Mouse (Mus musculus): ENCODE measurements around the gene Ptprn2.

The Ptprn2 gene

GRCm38 (mm10) chr12:116590076-116590475 lies 104.6 kb downstream of the Ptprn2 start:
- DNase-seq (ENCODE audit: low spot score in 2 of 2) = no peak

GRCm38 (mm10) chr12:116594457-116594856 lies 108.9 kb downstream of the Ptprn2 start:
- DNase-seq (ENCODE audit: low spot score in 2 of 2) = no peak

DNA sequence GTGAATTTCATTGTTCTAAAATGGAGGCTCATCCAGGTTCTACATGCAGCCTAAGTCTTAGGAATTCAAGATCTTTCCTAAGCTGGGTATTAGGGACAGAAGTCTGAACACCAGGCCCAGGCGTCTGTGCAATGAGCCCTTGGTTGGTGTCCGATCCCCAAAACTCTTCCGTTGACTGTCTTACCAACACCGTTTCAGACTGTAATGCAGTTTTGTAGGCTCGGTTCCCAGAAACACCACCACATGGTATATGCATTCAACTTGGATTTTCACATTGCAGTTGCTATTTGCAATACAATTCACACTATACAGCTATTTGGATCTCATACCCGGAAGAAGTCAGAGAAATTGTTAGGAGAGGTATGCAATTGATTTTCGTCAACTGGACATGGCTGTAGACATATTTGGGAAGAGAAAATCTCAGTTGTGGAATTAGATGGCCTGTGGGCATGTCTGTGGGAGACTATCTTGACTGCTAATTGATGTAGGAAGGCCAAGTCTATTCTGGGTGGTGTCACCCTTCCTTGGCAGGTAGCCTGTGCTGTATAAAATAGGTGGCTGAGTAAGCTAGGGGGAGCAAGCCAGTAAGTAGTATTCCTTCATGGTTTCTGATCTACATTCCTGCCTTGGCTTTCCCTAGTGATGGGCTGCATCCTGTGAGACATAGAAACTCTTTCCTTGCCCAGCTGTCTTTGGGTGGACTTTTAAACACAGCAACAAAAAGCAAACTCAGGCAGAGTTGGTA lies 109.5 kb downstream of the Ptprn2 start:
- no peak for DNase-seq (ENCODE audit: low spot score in 2 of 2)

GRCm38 (mm10) chr12:116595727-116596126 lies 110.2 kb downstream of the Ptprn2 start:
- no peak for DNase-seq (ENCODE audit: low spot score in 2 of 2)

GRCm38 (mm10) chr12:116596993-116597392 lies 111.5 kb downstream of the Ptprn2 start:
- DNase-seq (ENCODE audit: low spot score in 2 of 2) = no peak

GRCm38 (mm10) chr12:116597670-116598069 lies 112.2 kb downstream of the Ptprn2 start:
- DNase-seq (ENCODE audit: low spot score in 2 of 2) = no peak

DNA sequence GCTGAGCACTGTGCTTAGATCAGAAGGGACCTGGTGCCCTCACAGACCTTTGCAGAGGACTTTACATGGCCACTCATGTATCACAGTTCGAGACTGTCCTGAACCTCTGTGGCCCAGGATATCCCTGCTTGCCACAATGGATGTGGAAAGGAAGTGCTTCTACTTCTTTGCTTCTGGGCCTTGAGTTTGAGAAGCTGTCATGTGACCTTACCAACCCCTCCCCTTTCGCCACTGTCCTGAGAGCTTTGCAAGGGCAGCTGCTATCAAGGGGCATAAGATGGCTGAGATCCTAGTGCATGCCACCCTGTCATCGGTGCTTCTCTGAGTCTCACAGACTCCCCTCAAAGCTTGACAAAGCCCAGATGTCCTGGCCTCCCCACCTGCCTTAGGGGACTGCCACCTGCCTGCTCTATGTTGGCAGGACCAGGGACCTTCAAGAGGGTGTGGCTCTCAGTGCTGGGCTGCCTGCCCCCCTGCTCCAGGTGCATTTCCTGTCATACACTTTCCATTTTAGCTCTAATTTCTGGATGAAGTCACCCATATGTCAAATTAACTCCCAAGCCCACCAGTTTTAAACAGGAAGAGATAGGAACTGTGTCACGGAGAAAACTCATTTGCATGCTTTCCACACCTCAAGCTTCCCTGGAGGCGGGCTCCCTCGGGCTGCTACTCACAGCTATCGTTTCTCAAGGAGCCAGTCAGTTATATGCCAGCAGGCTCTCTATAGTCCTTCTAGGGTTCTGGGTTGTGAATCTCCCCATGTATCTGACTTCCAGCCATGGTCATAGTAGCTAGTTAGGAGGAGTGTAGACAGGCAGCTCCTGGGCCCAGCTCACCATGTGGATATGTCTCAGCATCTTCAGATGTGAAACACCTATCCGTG lies 112.8 kb downstream of the Ptprn2 start:
- DNase-seq (ENCODE audit: low spot score in 2 of 2) = no peak

DNA sequence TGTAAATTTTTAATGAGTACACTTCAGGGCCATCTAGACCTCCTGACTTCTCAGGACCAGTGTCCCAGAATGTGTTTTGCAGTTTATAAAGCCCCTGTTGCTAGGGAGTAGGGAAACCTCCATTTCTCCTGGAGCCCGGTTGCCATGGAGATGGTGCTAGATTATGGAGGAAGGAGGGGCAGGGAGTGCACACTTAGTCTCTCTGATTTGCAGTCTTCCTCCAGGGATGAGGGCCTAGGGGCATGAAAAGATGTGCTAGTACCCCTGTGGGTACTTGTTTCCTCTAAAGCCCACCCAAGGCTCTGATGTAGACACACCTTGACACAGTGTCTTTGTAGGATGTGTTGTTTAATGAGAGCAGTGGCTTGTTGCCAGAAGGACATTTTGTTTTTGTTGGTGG lies 114.0 kb downstream of the Ptprn2 start:
- no peak for DNase-seq (ENCODE audit: low spot score in 2 of 2)

- no peak for DNase-seq (ENCODE audit: low spot score in 2 of 2)
Observed at GRCm38 (mm10) chr12:116600054-116600453, 114.5 kb downstream of the Ptprn2 start.

DNA sequence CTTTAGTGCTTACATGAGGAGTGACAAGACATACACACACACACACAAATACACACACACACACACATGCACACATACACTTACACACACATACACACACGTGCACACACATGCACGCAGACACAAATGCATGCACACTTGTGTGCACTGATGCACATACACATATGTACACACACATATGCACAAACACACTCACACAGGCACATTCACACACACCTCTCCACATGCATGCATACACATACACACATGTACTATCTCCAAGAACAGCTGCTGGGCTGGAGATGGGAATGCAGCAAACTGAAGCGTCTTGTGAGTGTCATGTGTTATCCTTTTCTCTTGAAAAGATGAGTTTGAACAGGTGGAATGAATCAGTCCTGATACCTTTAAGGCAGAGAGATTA lies 115.9 kb downstream of the Ptprn2 start:
- DNase-seq (ENCODE audit: low spot score in 2 of 2) = no peak

GRCm38 (mm10) chr12:116601921-116602320 lies 116.4 kb downstream of the Ptprn2 start:
- DNase-seq (ENCODE audit: low spot score in 2 of 2) = no peak

DNA sequence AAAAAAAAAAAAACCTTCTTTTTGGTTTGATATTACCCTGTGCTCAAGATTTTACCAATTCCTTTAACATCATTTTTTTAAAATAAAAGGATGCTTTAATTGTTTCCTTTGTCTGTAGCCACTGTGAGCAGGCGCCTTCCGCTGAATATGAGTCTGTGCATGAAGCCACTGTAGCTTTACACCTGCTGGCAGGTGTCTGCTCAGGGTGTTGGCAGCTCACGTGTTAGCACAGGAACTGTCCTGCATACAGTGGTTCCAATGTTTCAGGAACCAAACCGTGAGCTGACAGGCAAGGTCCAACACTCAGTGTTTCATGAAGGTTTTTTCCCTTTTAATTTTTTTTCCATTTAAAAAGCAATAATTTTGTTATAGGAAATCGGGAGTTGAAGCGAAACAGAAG lies 123.1 kb downstream of the Ptprn2 start:
- no peak for DNase-seq (ENCODE audit: low spot score in 2 of 2)

DNA sequence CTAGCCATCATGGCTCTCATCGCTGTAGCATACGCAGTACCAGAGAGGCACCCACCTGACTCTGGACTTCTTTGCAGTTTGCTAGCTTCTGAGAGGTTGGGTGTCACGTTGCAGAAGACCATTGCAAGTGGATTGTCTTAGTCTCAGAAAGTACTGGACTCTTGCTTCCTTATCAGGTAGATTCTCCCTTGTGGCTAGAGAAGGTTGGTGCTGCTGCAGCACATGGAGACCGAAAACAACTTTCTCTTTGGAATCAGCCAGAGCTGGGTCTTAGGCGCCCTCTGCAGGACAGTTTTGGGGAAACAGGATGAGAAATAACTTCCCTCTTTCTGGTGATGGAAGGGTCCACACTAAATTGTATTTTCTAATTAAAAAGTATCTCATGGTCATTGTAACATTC lies 134.3 kb downstream of the Ptprn2 start:
- DNase-seq (ENCODE audit: low spot score in 2 of 2) = peak; percentile 4 to 25

GRCm38 (mm10) chr12:116620299-116620698 lies 134.8 kb downstream of the Ptprn2 start:
- no peak for DNase-seq (ENCODE audit: low spot score in 2 of 2)

DNA sequence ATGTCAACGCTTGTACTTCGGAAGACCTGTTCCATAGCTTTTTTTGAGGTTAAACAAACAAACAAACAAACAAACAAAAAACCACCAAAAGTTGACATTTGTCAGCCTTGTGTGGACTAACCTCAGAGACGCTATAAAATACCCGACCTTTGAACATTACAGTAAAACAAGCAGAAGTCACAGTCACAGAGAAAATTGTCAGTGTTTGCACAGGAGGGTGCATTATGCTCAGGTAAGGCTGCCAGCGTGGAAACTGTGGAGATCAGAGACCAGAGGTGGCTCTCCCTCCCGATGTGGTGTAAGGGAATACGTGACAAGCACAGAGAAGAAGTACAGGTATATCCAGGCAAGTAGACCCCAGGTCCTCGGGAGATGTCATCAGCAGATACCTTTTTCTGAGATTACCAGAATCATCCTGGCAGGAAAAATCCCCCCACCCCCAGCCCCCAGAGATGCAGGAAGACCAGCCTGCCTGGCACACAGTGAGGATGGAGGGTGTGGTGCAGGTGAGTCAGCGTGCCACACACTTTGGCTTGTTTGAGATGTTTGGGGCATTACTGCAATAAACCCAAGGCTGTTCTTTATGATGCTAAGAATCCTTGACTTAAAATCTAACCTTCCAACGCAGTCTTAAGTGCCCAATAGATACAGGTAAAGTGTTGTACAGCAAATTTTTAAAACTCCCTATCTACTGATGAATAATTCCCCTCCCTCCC lies 136.0 kb downstream of the Ptprn2 start:
- no peak for DNase-seq (ENCODE audit: low spot score in 2 of 2)

GRCm38 (mm10) chr12:116622665-116623387 lies 137.3 kb downstream of the Ptprn2 start:
- no peak for DNase-seq (ENCODE audit: low spot score in 2 of 2)

DNA sequence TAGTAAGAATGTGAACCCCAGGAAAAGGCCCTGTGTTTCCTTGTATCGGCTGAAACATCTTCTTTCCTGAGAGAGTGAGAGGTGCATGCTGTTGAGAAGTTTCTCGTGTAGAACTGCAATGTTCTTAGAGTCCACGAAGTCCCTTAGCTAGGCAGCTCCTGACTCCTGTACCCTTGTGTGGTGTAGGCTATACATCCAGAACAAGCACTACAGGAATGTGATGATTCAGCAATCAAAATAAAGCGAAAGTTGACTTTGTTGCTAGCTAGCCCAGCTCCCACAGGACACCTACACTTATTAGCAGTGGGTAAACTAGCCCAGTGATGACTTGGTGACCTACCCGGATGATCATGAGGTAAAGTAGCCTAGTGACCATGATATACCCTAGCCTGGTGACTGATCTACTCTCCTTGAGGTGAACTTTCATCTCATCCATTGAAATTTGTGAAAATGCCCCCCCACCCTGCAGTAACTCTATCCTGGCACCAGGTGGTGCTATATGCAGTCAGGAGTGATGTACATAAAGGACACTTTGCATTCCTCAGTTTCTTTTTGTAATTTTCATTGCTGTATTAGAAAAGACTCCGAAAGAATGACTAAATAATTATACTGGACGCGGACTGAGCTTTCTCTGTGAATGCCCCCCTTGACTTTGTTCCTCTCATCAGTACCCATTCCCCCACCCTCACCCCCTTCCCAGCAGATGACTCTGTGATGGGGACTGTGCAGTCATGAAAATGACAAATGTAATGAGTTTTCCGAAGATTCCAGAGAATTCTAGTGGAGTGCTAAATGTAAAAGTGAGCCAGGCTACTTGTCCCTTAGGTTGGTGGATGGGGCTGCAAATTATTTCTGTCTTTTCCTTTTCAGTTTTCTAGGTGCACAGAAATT lies 140.1 kb downstream of the Ptprn2 start:
- DNase-seq (ENCODE audit: low spot score in 2 of 2) = peak in 1 of 2 experiments; percentile 2

DNA sequence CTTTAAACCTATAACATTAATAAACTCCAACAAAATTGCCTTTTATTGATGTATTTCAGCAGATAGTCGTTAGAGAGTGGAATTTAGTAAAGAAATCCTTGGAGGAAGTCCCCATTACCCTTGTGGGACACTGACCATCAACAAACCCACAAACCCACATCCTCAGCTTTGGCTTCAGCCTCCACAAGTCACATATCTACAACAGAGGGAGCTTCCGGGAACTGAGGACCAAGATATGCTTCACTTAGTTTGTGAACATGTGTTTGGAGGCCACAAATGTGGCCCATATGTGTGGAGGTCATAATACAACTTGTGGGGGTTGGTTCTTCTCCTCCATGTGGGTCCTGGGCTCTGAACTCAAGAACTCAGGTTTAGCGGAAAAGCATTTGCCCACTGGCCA lies 143.5 kb downstream of the Ptprn2 start:
- no peak for DNase-seq (ENCODE audit: low spot score in 2 of 2)

DNA sequence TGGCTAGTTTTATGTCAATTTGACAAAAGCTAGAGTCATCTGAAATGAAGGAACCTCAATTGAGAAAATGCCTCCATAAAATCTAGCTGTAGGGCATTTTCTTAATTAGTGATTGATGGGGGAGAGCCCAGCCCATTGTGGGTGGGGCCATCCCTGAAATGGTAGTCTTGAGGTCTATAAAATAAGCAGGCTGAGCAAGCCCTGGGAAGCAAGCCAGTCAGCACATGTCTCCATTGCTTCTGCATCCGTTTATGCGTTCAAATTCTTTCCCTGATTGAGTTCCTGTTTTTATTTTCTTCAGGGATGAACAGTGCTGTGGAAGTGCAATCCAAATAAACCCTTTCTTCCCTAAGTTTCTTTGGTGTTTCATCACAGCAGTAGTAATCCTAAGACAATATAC lies 152.0 kb downstream of the Ptprn2 start:
- DNase-seq (ENCODE audit: low spot score in 2 of 2) = no peak

DNA sequence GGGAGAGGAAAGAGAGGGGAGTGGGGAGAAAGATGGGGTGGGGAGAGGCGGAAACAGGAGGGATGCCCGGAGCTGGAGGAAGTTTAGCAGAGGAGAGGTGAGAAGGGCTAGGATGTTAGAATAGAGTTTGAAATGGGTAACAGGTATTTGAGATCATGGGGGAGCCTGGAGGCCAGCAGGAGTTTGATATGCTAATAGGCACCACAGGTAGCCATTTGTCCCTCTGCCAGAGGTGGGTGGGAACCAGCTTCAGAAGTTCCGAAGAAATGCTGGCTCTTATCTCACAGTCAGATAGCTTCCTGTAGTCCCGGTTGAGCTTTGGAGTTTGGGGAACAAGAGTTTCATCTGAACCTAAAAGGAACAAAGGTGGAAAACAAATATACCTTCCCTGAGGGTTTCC lies 155.4 kb downstream of the Ptprn2 start:
- DNase-seq (ENCODE audit: low spot score in 2 of 2) = no peak
